Mouse (Mus musculus) spleen, postnatal 0 days (tissue): ENCODE results near the gene Cfb. TPM values are rescaled to one million over a fixed set of nuclear protein-coding genes. Genes with fewer than 3 reads are reported as not detected.

Source experiments
- polyA plus RNA-seq: library from polyadenylated mRNA; unstranded; fragments of >200 nt; fragmentation: Nextera tagmentation; extraction: Ambion mirVana; gene quantifications from 2 replicates; pipeline ENCODE4 v1.2.1, GENCODE M21; 2015

The Cfb gene
- polyA plus RNA-seq, result 5.7 and 8.3 TPM in 2 replicates

DNA sequence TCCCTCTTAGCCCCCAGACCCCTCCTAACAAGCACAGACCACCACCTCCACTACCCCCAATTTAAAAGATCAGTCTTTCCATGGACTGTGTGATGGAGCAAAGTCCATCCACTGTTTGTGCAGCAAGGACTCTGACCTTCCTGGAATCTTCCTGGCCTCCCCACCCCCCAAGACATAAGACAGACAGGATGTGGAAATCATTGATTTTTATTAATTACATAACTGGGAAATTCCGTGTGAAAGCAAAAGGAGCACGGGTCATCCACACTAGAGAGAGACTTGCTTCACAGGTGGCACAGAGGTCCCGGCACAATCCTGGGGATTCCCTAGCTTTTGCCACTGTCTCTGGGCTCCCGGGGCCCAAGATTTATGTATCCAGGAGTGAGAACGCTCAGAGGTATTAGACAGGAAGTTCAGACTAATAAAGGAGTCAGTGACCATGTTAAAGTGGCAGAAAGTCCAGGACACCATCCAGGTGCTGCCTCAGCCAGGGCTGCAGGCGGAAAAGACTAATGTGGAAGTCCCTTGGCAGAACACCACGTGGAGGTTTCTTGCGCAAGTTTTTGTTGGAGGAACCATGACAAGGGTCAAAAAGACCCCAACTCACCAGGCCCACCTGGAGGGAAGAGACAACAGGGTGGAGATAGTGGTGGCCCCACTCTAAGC is at the start of gene Cfb:
Cfb (minus strand) TSS at position 103 of the 666 bp plus-strand sequence.

DNA sequence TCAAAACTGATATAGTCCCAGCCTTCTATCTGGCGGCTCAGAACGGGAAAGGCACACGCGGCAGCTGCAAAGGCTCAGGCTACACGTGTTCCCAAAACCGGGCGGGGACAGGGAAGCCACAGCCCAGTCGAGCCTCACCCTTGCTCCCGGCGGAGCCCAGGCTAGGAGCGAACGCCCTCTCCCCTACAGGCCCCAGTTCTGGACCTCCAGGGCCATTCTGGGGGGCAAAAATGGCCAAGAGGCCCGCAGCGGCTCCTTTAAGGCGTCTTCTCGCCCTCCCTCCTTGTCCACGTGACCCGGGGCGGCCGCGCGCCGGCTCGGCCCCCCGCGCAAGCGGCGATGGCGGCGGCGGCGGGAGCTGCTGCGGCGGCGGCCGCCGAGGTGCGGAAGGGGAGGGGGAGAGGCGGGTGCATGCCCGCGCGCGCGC is 35.9 kb upstream of the Cfb start, which contains the start of the genes C2 and Ehmt2:
C2 (minus strand) TSS at position 106 of the 427 bp plus-strand sequence.
Ehmt2 (plus strand) TSS at position 310 of the 427 bp plus-strand sequence.

DNA sequence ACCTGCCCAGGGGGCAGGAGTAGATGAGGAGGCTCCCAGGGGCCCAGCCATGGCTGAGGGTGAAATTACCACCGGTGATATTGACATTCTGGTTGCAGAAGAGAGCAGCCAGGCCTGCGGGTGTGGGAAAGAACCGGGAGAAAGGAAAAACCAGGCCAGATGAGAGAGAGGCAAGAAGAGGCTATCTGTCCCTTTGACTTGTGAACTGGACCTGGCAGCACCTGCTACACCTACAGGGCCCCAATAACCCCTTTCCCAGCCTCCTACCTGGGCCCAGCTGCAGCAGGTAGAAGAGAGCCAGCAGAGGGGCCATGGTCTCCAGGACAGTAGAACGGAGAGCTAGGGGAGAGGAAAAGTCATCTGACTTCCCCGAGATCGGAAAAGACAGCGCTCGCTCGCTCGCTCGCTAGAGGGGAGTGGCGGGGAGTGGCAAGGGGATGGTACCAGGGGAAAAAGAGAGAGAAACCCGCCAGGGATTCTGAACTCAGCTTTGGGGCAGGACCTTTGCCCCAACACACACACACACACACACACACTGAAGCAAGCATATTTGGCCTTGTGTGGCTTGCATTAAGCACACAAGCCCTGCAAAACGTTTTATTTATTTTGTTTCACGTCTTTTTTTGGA is 19.5 kb upstream of the Cfb start, which contains the start of gene Gm20547:
Gm20547 (minus strand) TSS at position 360 of the 628 bp plus-strand sequence.

DNA sequence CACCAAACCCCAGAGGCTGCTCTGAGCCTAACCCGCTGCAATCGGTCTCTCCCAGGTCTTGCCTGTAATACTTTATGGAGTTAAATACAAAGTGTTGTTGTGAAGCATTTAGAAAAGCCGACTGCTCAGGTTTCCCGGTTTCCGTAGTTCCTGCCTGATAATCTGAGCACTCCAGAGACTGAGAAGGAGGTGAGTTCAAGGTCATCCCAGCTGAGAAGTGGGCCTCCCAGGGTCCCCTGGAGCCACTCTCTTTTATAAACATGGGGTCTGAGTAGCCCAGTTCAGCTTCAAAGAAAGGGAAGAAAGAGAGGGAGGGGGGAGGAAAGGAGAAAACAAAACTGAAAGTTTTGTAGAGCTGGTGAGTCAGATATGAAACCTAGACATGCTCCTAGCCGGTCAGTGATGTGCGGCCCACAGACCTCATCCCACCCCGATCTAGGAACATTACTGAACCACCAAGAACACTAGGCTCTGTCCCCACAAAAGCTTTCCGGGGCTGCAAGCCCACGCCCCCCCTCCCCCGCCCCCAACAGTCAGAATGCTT is 17.1 kb upstream of the Cfb start, which contains the start of gene Zbtb12:
Zbtb12 (plus strand) TSS at position 148 of the 544 bp plus-strand sequence.

DNA sequence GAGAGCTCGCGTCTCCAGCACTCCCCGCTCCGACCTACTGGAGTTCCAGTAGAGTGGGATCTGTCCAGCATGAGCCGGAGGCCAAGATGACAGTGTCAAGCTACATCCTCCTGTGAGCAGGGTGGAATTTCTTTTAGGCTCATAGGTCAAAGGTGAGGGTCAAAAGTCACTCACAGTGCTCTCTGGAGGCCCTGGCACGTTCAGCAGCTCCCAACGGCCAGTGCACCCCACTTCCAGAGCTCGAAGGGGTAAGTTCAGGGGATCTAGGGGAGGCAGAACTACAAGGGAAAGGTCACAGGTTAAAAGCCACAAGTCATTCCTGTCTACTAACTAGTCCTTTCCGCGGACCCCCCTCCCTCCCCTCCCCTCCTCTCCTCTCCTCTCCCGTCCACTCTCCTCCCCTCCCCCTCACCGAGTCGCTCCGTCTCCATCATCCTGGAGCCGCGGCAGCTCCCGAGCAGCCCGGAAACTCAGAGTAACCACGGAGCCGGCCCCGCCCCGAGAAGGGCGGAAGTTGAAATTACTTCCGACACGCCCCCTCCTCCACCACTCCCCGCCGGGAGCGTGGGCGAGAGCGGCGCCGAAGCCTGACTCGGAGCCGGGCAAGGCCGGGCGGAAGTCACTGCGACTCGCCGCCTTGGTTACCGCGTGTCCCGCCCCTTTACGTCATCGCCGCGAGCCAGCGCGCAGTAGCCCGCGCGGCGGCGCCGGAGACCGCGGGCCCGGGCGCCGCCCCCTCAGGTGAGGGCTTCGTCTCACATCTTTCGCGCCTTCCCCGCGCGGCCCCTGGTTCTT is 12.4 kb downstream of the Cfb start, which contains the start of the genes Skiv2l and Nelfe:
Skiv2l (minus strand) TSS at position 489 of the 795 bp plus-strand sequence.
Nelfe (plus strand) TSS at position 670 of the 795 bp plus-strand sequence.

DNA sequence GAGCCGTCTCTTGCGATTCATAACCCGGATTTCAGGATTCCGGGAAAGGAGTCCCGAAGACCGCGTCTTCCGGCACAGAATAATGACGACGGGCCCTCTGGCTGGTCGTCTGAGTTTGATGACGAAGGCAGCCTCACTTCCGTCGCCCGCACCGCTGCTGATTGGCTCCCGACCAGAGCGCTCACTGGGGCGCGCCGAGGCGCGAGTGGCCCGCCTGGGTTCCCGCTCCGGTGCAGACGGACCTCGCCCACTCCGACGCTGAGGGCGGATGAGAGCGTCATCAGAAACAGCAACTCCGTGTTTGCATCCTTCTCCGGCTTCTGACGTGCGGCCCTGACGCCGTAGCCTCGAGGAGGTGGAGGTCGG is 25.5 kb downstream of the Cfb start, which contains the start of the genes Stk19 and Dxo:
Stk19 (minus strand) TSS at position 90 of the 366 bp plus-strand sequence.
Dxo (plus strand) TSS at position 164 of the 366 bp plus-strand sequence.

Other genes starting within 250 kb of the Cfb start
- gene Egfl8, start 246.5 kb downstream of the Cfb start, polyA plus RNA-seq, result 2.1 and 2.8 TPM in 2 replicates
- 10.5 and 14.2 TPM in 2 replicates for gene Ppt2, start 234.0 kb downstream of the Cfb start, polyA plus RNA-seq
- 0.11 and 0.19 TPM in 2 replicates for gene Prrt1, start 233.0 kb downstream of the Cfb start, polyA plus RNA-seq
- 6.8 and 8.6 TPM in 2 replicates for gene Fkbpl, start 217.8 kb downstream of the Cfb start, polyA plus RNA-seq
- 18.6 and 26.1 TPM in 2 replicates for gene Atf6b, start 215.4 kb downstream of the Cfb start, polyA plus RNA-seq
- 2.2 and 3.9 TPM in 2 replicates for gene Tnxb, start 192.0 kb downstream of the Cfb start, polyA plus RNA-seq
- 2.7 and 2.8 TPM in 2 replicates for gene C4b, start 118.6 kb downstream of the Cfb start, polyA plus RNA-seq
- not detected in 2 replicates for gene Cyp21a1, start 58.0 kb downstream of the Cfb start, polyA plus RNA-seq
- gene Stk19, start 25.6 kb downstream of the Cfb start, polyA plus RNA-seq, result 33.1 and 34.3 TPM in 2 replicates
- 32.9 and 33.7 TPM in 2 replicates for gene Dxo, start 25.5 kb downstream of the Cfb start, polyA plus RNA-seq
- 22.8 and 27.9 TPM in 2 replicates for gene Skiv2l, start 12.3 kb downstream of the Cfb start, polyA plus RNA-seq
- gene Nelfe, start 12.1 kb downstream of the Cfb start, polyA plus RNA-seq, result 49.8 and 51.5 TPM in 2 replicates
- 0.99 and 1.2 TPM in 2 replicates for gene Zbtb12, start 17.0 kb upstream of the Cfb start, polyA plus RNA-seq
- not detected in 2 replicates for gene Gm20547, start 19.5 kb upstream of the Cfb start, polyA plus RNA-seq
- 7.5 and 11.8 TPM in 2 replicates for gene C2, start 35.7 kb upstream of the Cfb start, polyA plus RNA-seq
- gene Ehmt2, start 36.0 kb upstream of the Cfb start, polyA plus RNA-seq, result 26.6 and 32.9 TPM in 2 replicates
- 0.08 and 0.25 TPM in 2 replicates for gene Slc44a4, start 51.9 kb upstream of the Cfb start, polyA plus RNA-seq
- 15.6 and 21.0 TPM in 2 replicates for gene Neu1, start 68.7 kb upstream of the Cfb start, polyA plus RNA-seq
- 0.13 and 0.32 TPM in 2 replicates for gene Hspa1b, start 96.7 kb upstream of the Cfb start, polyA plus RNA-seq
- gene Gm20481, start 107.4 kb upstream of the Cfb start, polyA plus RNA-seq, result not detected in 2 replicates
- 1.7 and 1.8 TPM in 2 replicates for gene Hspa1a, start 109.6 kb upstream of the Cfb start, polyA plus RNA-seq
- 0.23 and 0.30 TPM in 2 replicates for gene Hspa1l, start 110.2 kb upstream of the Cfb start, polyA plus RNA-seq
- 138 and 160 TPM in 2 replicates for gene Lsm2, start 119.3 kb upstream of the Cfb start, polyA plus RNA-seq
- 104 and 108 TPM in 2 replicates for gene Vars, start 138.5 kb upstream of the Cfb start, polyA plus RNA-seq
- gene Vwa7, start 154.1 kb upstream of the Cfb start, polyA plus RNA-seq, result 0.40 and 0.49 TPM in 2 replicates
- 19.7 and 23.0 TPM in 2 replicates for gene Sapcd1, start 165.5 kb upstream of the Cfb start, polyA plus RNA-seq
- gene Msh5, start 184.2 kb upstream of the Cfb start, polyA plus RNA-seq, result 6.9 and 8.1 TPM in 2 replicates
- gene Clic1, start 187.4 kb upstream of the Cfb start, polyA plus RNA-seq, result 245 and 258 TPM in 2 replicates
- 52.0 and 69.5 TPM in 2 replicates for gene Ddah2, start 196.5 kb upstream of the Cfb start, polyA plus RNA-seq
- gene Ly6g6c, start 202.9 kb upstream of the Cfb start, polyA plus RNA-seq, result 0.17 TPM in 1 of 2 replicates, not detected in the other
- gene Mpig6b, start 203.7 kb upstream of the Cfb start, polyA plus RNA-seq, result 2.5 and 3.1 TPM in 2 replicates
- 0.23 and 0.47 TPM in 2 replicates for gene Ly6g6e, start 214.4 kb upstream of the Cfb start, polyA plus RNA-seq
- 1.2 and 2.1 TPM in 2 replicates for gene Ly6g6d, start 215.5 kb upstream of the Cfb start, polyA plus RNA-seq
- gene Ly6g6f, start 223.1 kb upstream of the Cfb start, polyA plus RNA-seq, result 1.4 and 2.2 TPM in 2 replicates
- gene Abhd16a, start 226.7 kb upstream of the Cfb start, polyA plus RNA-seq, result 101 and 108 TPM in 2 replicates
- gene Ly6g5c, start 245.8 kb upstream of the Cfb start, polyA plus RNA-seq, result not detected in 2 replicates